Mouse (Mus musculus) heart, embryonic 16.5 days (tissue): ENCODE data around the gene Akr1cl. TPM values are rescaled to one million over a fixed set of nuclear protein-coding genes. Genes with fewer than 3 reads are reported as not detected.

Experiments used
- ATAC-seq: fragments of 200-750 bp; cut with Nextera tagmentation; replicated peaks from 2 replicates; pipeline ENCODE4 v1.8.0; 2017; ENCODE audit warnings: moderate number of reproducible peaks; ENCODE audit not compliant: insufficient read depth, low FRiP score; ENCODE audit errors: extremely low read depth
- H3K27ac ChIP-seq: fragments of 300-500 bp; sonication (generic); 2 replicates; pipeline ENCODE4 v1.5.1; 2014; ENCODE audit warnings: mild to moderate bottlenecking, low read length, control low read depth, moderate library complexity
- H3K27me3 ChIP-seq: fragments of 300-500 bp; sonication (generic); 2 replicates; pipeline ENCODE4 v1.6.1; 2014; ENCODE audit warnings: low read length, mixed read lengths; ENCODE audit not compliant: control insufficient read depth, insufficient read depth
- H3K36me3 ChIP-seq: fragments of 300-500 bp; sonication (generic); 2 replicates; pipeline ENCODE4 v1.6.1; 2014; ENCODE audit not compliant: control insufficient read depth, insufficient read depth
- H3K4me1 ChIP-seq: fragments of 300-500 bp; sonication (generic); 2 replicates; pipeline ENCODE4 v1.6.1; 2014; ENCODE audit warnings: low read length, mixed read lengths; ENCODE audit not compliant: control insufficient read depth, insufficient read depth
- H3K4me2 ChIP-seq: fragments of 300-500 bp; sonication (generic); 2 replicates; pipeline ENCODE4 v1.6.1; 2014; ENCODE audit warnings: low read depth, mild to moderate bottlenecking, control low read depth, low read length
- H3K4me3 ChIP-seq: fragments of 300-500 bp; sonication (generic); 2 replicates; pipeline ENCODE4 v1.5.1; 2014; ENCODE audit warnings: mild to moderate bottlenecking, control low read depth, low read length
- H3K9ac ChIP-seq: fragments of 300-500 bp; sonication (generic); 2 replicates; pipeline ENCODE4 v1.6.1; 2014; ENCODE audit warnings: low read length, control low read depth
- H3K9me3 ChIP-seq: fragments of 300-500 bp; sonication (generic); replicated peaks from 2 replicates; pipeline ENCODE4 v1.6.1; 2016; ENCODE audit warnings: low read length; ENCODE audit not compliant: control insufficient read depth
- WGBS: fragments of 180-500 bp; shearing (Covaris S2); extraction: QIAGEN DNeasy Blood & Tissue Kit; methylation state at CpG from one replicate; pipeline ENCODE4 v1.1.7; 2014; 5-methylcytosine and 5-hydroxymethylcytosine counted together
- polyA plus RNA-seq: library from polyadenylated mRNA; unstranded; fragments of >200 nt; fragmentation: Nextera tagmentation; extraction: Ambion mirVana; gene quantifications from 2 replicates; pipeline ENCODE4 v1.2.1, GENCODE M21; 2015

Gene Akr1cl
- polyA plus RNA-seq: 0.32 and 0.97 TPM in 2 replicates

- H3K4me2 ChIP-seq: no peak within 1 kb of the TSS
- no peak within 1 kb of the TSS for H3K27ac ChIP-seq
- H3K36me3 ChIP-seq: no peaks in the 10 kb centered on the region
- ATAC-seq: no peak
- no peaks in the 10 kb centered on the region for H3K4me1 ChIP-seq
- H3K4me3 ChIP-seq: no peak within 1 kb of the TSS
- H3K27me3 ChIP-seq: no peaks in the 10 kb centered on the region
- no peak within 1 kb of the TSS for H3K9ac ChIP-seq
- no peaks in the 10 kb centered on the region for H3K9me3 ChIP-seq
Observed at GRCm38 (mm10) chr1:65032641-65033040, at the start of gene Akr1cl. Gene Akr1cl, minus strand, starts transcription at chr1:65032759.

GRCm38 (mm10) chr1:65082188-65082587 lies 49.6 kb upstream of the Akr1cl start, which contains the start of gene Crygb:
Gene Crygb, minus strand, starts transcription at chr1:65082288.
- H3K27me3 ChIP-seq: no peaks in the 10 kb centered on the region
- no peak for ATAC-seq
- H3K4me1 ChIP-seq: no peaks in the 10 kb centered on the region
- H3K4me3 ChIP-seq: no peak within 1 kb of the TSS
- H3K9ac ChIP-seq: no peak within 1 kb of the TSS
- 44% methylated on average over 7 of the region's 7 CpGs for WGBS
- H3K4me2 ChIP-seq: no peak within 1 kb of the TSS
- 0 out of 2 replicates have a peak, but pooled peaks cover 2% of the 10 kb centered on the region for H3K9me3 ChIP-seq
- H3K36me3 ChIP-seq: no peaks in the 10 kb centered on the region
- H3K27ac ChIP-seq: no peak within 1 kb of the TSS

- no peak overlapping the region for H3K27ac ChIP-seq
- H3K4me1 ChIP-seq: no peaks in the 10 kb centered on the region
- no peak for ATAC-seq
- H3K36me3 ChIP-seq: no peaks in the 10 kb centered on the region
- 14% methylated on average over 5 of the region's 5 CpGs for WGBS
- H3K4me2 ChIP-seq: no peak overlapping the region
- no peak overlapping the region for H3K9ac ChIP-seq
- no peaks in the 10 kb centered on the region for H3K27me3 ChIP-seq
- 0 out of 2 replicates have a peak, but pooled peaks cover 2% of the 10 kb centered on the region for H3K9me3 ChIP-seq
- no peak overlapping the region for H3K4me3 ChIP-seq
Observed at GRCm38 (mm10) chr1:65075607-65076006, 43.0 kb upstream of the Akr1cl start.

- no peak within 1 kb of the TSS for H3K27ac ChIP-seq
- 0 out of 2 replicates have a peak, but pooled peaks cover 2% of the 10 kb centered on the region for H3K9me3 ChIP-seq
- no peak within 1 kb of the TSS for H3K4me3 ChIP-seq
- no peak within 1 kb of the TSS for H3K9ac ChIP-seq
- WGBS: 71% methylated on average over 6 of the region's 6 CpGs
- no peak within 1 kb of the TSS for H3K4me2 ChIP-seq
- no peaks in the 10 kb centered on the region for H3K27me3 ChIP-seq
- H3K4me1 ChIP-seq: no peaks in the 10 kb centered on the region
- no peak for ATAC-seq
- no peaks in the 10 kb centered on the region for H3K36me3 ChIP-seq
Observed at GRCm38 (mm10) chr1:65073589-65073988, 41.0 kb upstream of the Akr1cl start, which contains the start of gene Crygc. Gene Crygc, minus strand, starts transcription at chr1:65073689.

- H3K4me1 ChIP-seq: no peaks in the 10 kb centered on the region
- no peaks in the 10 kb centered on the region for H3K36me3 ChIP-seq
- no peak overlapping the region for H3K4me2 ChIP-seq
- ATAC-seq: no peak
- no peaks in the 10 kb centered on the region for H3K9me3 ChIP-seq
- no peak overlapping the region for H3K9ac ChIP-seq
- H3K4me3 ChIP-seq: no peak overlapping the region
- no peak overlapping the region for H3K27ac ChIP-seq
- H3K27me3 ChIP-seq: no peaks in the 10 kb centered on the region
Observed at GRCm38 (mm10) chr1:65067842-65068241, 35.3 kb upstream of the Akr1cl start.

GRCm38 (mm10) chr1:65064201-65064600 lies 31.6 kb upstream of the Akr1cl start:
- no peak overlapping the region for H3K27ac ChIP-seq
- H3K4me2 ChIP-seq: no peak overlapping the region
- H3K9me3 ChIP-seq: no peaks in the 10 kb centered on the region
- no peak overlapping the region for H3K4me3 ChIP-seq
- no peaks in the 10 kb centered on the region for H3K4me1 ChIP-seq
- WGBS: 88% methylated on average over 15 of the region's 15 CpGs
- no peaks in the 10 kb centered on the region for H3K27me3 ChIP-seq
- no peak for ATAC-seq
- no peaks in the 10 kb centered on the region for H3K36me3 ChIP-seq
- no peak overlapping the region for H3K9ac ChIP-seq

- no peak within 1 kb of the TSS for H3K27ac ChIP-seq
- no peaks in the 10 kb centered on the region for H3K36me3 ChIP-seq
- no peak within 1 kb of the TSS for H3K9ac ChIP-seq
- no peaks in the 10 kb centered on the region for H3K27me3 ChIP-seq
- H3K4me2 ChIP-seq: no peak within 1 kb of the TSS
- no peaks in the 10 kb centered on the region for H3K9me3 ChIP-seq
- ATAC-seq: no peak
- 78% methylated on average over 8 of the region's 8 CpGs for WGBS
- H3K4me3 ChIP-seq: no peak within 1 kb of the TSS
- no peaks in the 10 kb centered on the region for H3K4me1 ChIP-seq
Observed at GRCm38 (mm10) chr1:65063352-65063751, 30.8 kb upstream of the Akr1cl start, which contains the start of gene Crygd. Gene Crygd, minus strand, starts transcription at chr1:65063452.

- no peak for ATAC-seq
- H3K4me1 ChIP-seq: no peaks in the 10 kb centered on the region
- no peak overlapping the region for H3K9ac ChIP-seq
- no peak overlapping the region for H3K4me2 ChIP-seq
- no peaks in the 10 kb centered on the region for H3K36me3 ChIP-seq
- no peak overlapping the region for H3K27ac ChIP-seq
- 10% methylated on average over 2 of the region's 2 CpGs for WGBS
- H3K27me3 ChIP-seq: no peaks in the 10 kb centered on the region
- no peak overlapping the region for H3K4me3 ChIP-seq
- no peaks in the 10 kb centered on the region for H3K9me3 ChIP-seq
Observed at GRCm38 (mm10) chr1:65052140-65052539, 19.6 kb upstream of the Akr1cl start.

GRCm38 (mm10) chr1:65051696-65052095 lies 19.1 kb upstream of the Akr1cl start:
- Histone ChIP-seq H3K9ac (no peak overlapping the region), H3K4me3 (no peak overlapping the region), H3K9me3 (no peaks in the 10 kb centered on the region), H3K4me2 (no peak overlapping the region), H3K36me3 (no peaks in the 10 kb centered on the region), H3K4me1 (no peaks in the 10 kb centered on the region), H3K27me3 (no peaks in the 10 kb centered on the region), H3K27ac (no peak overlapping the region)
- WGBS: 58% methylated on average over 7 of the region's 7 CpGs
- ATAC-seq: no peak
